Mouse (Mus musculus) kidney, postnatal 10 days (tissue): ENCODE measurements at regions not wholly inside any gene's neighbourhood (a gene's known extent, or its start where the extent isn't known, plus 50 kb on each side); places are given as distances from the start of the nearest gene placed in this dataset.

Source experiments
- DNase-seq: peaks from one replicate; pipeline ENCODE4 v3.0.0; 2021; ENCODE audit warnings: mixed read lengths

DNA sequence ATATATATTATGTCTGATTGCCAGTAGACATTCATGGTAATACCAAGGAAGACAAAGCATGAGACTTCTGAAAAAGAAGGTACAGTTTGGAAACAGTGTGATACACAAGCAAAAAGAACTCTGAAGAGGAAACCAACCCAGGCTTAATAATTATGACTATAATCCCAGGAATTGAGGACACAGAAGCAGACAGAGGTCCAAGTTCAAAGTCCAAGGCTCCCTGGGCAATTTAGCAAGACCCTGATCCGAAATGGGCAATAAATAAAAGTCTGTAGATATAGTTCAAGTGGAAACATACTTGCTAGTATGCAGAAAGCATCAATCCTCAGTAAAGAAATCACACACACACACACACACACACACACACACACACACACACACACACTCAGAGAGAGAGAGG lies 2618.7 kb upstream of the Gm7489 start:
- DNase-seq, result no peak

DNA sequence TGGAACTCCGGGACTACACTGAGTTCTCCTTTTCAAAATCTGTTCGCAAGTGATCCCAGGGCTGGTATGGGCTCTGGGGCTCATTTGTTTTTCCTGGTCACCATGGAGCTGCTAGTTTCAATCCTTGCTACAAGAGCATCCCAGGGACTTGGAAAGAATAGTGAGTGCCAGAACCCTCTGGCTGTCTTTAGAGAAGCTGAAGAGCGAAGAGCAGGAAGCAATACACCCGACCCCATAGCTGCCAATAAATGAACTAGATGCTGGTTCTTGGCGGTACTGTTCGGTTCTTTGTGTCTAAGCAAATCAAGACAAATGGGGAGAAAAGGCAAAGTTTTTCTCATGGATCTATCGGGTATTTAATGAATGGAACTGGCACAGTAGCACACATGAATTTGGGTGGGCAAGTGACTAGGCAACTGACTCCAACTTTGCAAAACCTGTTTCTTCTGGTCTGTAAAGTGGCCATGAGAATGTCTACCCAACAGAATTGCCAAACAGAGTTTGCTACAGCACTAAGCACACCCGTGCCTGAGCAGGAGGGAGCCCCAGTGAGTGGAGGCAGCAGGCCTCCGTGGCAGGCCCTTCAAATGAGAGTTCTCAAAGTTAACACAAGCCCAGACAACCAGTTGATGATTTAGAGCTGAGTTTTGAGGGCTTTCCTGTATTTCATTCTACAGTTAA lies 2612.9 kb upstream of the Gm7489 start:
- DNase-seq, result no peak

- DNase-seq, result peak; percentile 4
These were observed 2599.4 kb upstream of the Gm7489 start for GRCm38 (mm10) chr15:51285334-51285733.

GRCm38 (mm10) chr15:51286352-51286751 lies 2598.4 kb upstream of the Gm7489 start:
- DNase-seq, result no peak

GRCm38 (mm10) chr15:51288911-51289432 lies 2595.7 kb upstream of the Gm7489 start:
- no peak for DNase-seq

- DNase-seq, result no peak
These were observed 2594.8 kb upstream of the Gm7489 start for GRCm38 (mm10) chr15:51289916-51290315.

DNA sequence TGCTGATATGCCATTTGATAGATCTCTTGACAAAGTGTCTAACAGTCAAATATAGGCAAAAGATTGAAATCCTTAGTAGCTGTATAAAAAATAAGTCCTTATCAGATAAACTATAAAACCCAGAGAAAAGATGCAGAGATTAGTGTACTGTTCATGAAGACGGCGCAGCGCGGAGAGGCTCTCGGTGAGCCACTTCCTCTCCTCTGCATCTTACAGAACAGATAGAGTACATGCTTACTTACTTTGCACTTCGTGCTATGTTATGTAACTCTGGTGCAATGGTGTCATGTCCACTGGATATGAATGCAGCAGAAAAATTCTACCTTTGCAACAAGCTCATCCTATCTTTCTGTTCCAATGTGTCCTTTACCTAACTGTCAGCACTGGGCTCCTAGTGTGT lies 2593.5 kb upstream of the Gm7489 start:
- no peak for DNase-seq

DNA sequence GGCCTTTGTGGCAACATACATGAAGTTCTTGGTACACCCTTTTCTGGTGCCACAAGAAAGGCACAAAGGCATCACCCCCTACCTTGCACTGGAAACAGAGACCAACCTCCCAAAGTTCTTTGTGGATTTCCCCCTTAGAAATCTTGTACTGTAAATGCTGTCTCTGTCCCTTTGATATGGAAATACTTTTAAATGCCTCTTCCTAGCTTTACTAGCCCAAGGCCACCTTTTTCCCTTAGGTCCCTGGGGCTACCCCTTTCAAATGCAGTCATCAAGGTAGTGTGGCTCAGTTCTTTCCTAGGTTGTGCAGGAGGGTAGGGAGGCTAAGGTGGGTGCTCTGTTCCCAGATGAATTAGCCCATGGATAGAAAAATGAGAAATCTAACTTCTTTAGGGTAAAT lies 2587.9 kb upstream of the Gm7489 start:
- no peak for DNase-seq

GRCm38 (mm10) chr15:51318072-51318471 lies 2566.6 kb upstream of the Gm7489 start:
- DNase-seq, result no peak

GRCm38 (mm10) chr15:51318760-51319159 lies 2565.9 kb upstream of the Gm7489 start:
- peak; percentile 9 for DNase-seq

- no peak for DNase-seq
These were observed 2564.3 kb upstream of the Gm7489 start for GRCm38 (mm10) chr15:51320366-51320894.

DNA sequence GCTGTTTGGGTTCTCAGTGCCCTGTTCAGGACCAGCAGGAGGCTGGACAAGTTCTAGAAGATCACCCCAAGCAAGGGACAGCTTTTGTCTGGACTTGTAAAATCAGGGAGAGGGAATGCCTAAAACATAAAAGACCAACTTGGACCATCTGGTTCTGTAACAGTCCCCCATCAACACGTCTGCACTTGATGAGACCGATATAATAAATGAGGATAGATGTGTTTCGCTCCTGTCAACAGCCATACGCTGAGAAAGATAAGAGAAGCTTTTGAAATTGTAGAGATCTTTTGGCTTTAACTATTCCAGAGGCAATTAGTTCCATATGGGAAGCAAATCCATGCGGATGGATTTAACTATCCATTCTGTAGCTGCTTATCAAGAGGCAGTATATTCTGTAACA lies 2561.4 kb upstream of the Gm7489 start:
- no peak for DNase-seq

GRCm38 (mm10) chr15:51324211-51324610 lies 2560.5 kb upstream of the Gm7489 start:
- DNase-seq, result no peak

GRCm38 (mm10) chr15:51327702-51328101 lies 2557.0 kb upstream of the Gm7489 start:
- no peak for DNase-seq

DNA sequence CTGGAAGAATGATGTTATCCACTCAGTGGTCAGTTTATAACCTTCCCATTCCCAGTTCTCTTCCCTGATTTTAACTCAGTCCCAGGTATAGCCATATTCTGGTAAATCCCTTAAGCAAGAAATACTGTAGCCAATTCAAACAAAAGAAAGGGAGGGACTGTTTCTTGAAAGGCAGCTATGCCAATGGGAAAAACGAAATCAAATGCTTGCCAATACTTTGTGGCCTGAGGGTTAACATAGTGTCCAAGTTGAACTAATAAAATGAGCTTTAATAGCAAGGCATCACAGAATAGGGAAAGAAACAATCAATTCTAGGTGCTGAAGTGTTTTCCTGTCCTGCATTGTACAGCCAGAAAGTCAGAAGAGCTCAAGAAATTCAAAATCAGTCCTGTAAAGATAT lies 2548.3 kb upstream of the Gm7489 start:
- no peak for DNase-seq

DNA sequence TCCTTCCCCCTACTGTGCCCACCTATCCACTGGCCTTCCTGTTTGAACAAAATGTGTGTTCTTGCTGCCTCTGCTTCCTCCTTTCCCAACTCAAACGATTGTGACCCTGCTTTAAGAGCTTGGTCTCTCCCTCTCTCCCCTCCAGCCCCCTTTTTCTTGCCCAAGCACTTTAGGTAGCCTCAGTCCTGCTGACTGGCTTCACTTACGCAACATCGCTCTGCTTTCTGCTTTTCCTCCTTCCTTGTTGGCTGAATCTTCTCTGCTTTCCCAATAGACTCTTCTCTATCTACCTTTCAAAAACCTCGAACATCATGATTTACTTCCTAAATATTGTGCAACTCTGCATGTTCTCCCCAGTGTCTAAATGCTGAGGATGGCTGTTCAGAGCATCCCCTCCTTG lies 2538.4 kb upstream of the Gm7489 start:
- DNase-seq, result no peak

GRCm38 (mm10) chr15:51363391-51363790 lies 2521.3 kb upstream of the Gm7489 start:
- DNase-seq, result no peak

- DNase-seq, result no peak
These were observed 2513.5 kb upstream of the Gm7489 start for GRCm38 (mm10) chr15:51371162-51371561.

- no peak for DNase-seq
These were observed 2494.3 kb upstream of the Gm7489 start for GRCm38 (mm10) chr15:51390383-51390782.

- DNase-seq, result no peak
These were observed 2493.4 kb upstream of the Gm7489 start for GRCm38 (mm10) chr15:51391352-51391751.

DNA sequence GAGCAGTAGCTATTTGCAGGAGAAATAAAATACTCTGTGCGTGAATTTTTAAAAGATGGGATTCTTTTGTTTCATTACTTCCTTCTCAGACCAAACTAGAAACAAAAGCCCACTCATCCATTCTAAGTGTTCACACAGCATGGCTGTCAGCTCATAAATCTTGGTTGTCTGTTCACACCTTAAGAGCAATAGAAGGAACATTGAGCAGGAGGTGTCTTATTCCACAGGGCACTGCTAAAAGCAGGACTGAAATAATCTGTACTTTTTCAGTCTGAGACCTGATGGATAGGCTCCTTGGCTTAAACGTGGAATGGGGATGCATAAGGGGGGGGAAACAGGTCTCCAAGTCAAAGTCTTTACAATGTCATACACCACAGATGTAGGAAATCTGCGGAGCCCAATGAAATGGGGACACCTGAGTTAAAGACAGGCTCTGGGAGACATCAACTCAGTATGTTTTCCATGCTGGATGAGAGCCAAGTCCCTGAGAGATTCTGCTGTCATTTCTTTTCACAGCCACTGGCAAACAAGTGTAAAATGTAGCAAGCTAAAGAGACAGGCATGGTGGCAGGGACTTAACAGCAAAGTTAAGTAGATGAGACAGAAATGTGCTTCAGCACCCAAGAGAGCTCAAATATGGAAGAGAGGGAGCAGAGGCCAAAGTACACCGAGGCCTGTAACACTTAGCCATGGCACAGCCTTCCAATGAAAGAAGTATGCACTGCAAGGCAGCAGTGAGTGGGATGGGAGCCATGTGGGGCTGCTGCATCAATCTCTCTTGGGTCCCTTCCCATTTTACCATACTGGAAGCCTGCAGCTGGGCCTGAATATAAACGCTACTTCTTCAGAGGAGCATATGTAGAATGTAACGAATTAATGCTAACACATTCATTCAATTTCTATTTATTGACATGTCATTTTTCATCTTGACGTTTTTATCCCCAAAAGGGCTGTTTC lies 2492.0 kb upstream of the Gm7489 start:
- no peak for DNase-seq

DNA sequence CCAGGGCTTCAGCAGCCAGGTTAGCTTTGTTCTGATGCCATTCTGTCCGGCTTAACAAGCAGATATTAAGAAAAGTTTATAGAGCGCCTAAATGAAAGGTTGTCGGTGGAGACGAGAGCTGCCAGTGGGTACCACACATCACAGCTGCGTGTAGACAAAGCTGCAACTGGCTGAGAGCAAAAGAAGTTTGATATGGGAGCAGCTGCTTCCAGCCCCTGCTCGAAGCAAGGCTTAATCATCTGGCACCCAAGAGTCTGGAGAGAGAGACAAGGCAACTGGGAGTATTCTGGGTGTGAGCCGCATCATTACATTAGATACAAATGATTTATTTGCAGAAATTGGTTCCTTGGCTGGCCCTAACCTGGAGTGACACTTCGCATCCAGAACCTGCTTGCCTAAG lies 2488.7 kb upstream of the Gm7489 start:
- DNase-seq, result no peak

GRCm38 (mm10) chr15:51403581-51403980 lies 2481.1 kb upstream of the Gm7489 start:
- DNase-seq, result no peak
